Mouse (Mus musculus): ENCODE results near the gene Tcf7l2. TPM values are rescaled to one million over a fixed set of nuclear protein-coding genes. Genes with fewer than 3 reads are reported as not detected.

The Tcf7l2 gene
- total and polyA plus RNA-seq, 2 experiments from 2014 or later: 3.0 to 38.6 TPM

DNA sequence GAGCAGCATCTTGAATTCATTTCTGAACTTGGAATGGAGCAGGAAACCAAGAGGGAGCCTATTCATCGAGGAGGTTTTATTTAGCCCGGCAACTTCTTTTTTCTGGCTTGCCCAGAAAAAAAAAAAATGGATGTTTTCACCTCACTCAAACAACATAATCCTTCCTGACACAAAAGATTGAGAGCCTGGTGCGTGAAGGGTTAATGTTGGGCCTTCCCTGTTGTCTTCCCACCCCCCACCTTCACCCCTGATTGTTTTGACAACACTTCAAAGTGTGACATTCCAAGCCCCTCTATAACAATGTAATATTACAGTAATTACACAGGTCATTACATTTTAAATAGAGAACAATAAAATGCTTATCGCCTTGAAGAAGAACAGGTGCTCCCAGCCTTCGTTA lies 4.6 kb downstream of the Tcf7l2 start:
- peak overlapping the region; percentile 3; the same call in 1 of the 2 replicates for H3K4me2 ChIP-seq (ENCODE audit: low read depth, low read length)
- no peak overlapping the region for H3K4me3 ChIP-seq (ENCODE audit: low read depth, low read length)
- H3K27ac ChIP-seq (ENCODE audit: low read depth): no peak overlapping the region

DNA sequence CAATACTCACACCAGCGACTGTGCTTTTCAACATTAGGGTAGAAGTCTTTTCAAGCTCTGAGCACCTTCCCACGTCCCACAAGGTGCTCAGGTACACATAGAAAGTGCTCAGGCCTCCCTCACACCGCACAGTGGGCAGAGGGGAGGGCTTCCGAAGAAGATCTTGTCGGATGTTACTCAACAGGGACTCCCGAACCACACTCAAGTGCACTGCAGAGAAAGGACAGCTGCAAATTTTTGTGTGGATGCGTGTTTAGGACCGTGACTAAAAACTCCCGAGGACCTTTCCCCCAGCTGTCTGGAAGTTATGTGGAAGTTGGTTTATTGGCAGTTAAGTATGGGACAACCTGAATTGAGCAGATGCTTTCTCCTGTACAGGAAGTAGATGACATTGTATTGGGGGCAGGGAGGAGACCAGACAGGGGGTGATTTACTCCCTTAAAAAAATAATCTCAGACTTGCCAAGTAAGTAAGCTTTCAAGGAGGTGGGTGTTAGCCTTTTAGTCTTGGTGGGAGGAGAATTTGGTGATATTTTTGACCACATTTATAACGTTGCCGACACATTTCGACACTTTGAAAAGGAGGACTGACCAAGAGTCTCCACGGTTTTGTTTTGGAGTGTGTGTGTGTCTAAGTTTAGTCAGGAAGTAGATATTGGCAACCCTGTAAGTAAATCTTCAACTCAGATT lies 5.8 kb downstream of the Tcf7l2 start:
- peak overlapping the region; percentile 49 for H3K4me2 ChIP-seq (ENCODE audit: low read depth, low read length)
- no peaks in the 10 kb centered on the region for H3K9me3 ChIP-seq (replicated peaks; ENCODE audit: control insufficient read depth, low read length)
- no peaks in the 10 kb centered on the region for H3K36me3 ChIP-seq (replicated peaks; ENCODE audit: control insufficient read depth, insufficient read depth, low read length)
- H3K4me1 ChIP-seq (ENCODE audit: control insufficient read depth, insufficient read depth): peaks cover 36% of the 10 kb centered on the region
- H3K27me3 ChIP-seq (ENCODE audit: control insufficient read depth, insufficient read depth, low read length): no peaks in the 10 kb centered on the region
- DNase-seq (ENCODE audit: low spot score) (no peak), ATAC-seq (ENCODE audit: insufficient read depth, low read depth) (no peak)
- no peak overlapping the region for H3K4me3 ChIP-seq (ENCODE audit: low read depth, low read length)
- WGBS: 22% methylated on average over 13 of the region's 13 CpGs
- no peak for TF ChIP-seq CTCF (IDR thresholded peaks at IDR 0.05; ENCODE audit: low read depth)
- TF ChIP-seq EP300 (IDR thresholded peaks at IDR 0.05; ENCODE audit: low read depth): no peak
- peak overlapping the region; percentile 71 for H3K27ac ChIP-seq (ENCODE audit: low read depth)
- H3K9ac ChIP-seq (replicated peaks; ENCODE audit: low read depth, low read length): no peak overlapping the region

More for the DNA sequence above, 4.6 kb downstream of the Tcf7l2 start:
- no peak for DNase-seq (ENCODE audit: low spot score)
- H3K4me1 ChIP-seq (ENCODE audit: control insufficient read depth, insufficient read depth): peaks cover 36% of the 10 kb centered on the region
- H3K36me3 ChIP-seq (replicated peaks; ENCODE audit: control insufficient read depth, insufficient read depth, low read length): no peaks in the 10 kb centered on the region
- WGBS: 51% methylated on average over 5 of the region's 5 CpGs
- ATAC-seq (ENCODE audit: insufficient read depth, low read depth): no peak
- no peak for TF ChIP-seq CTCF (IDR thresholded peaks at IDR 0.05; ENCODE audit: low read depth)
- no peak for TF ChIP-seq EP300 (IDR thresholded peaks at IDR 0.05; ENCODE audit: low read depth)
- no peaks in the 10 kb centered on the region for H3K27me3 ChIP-seq (ENCODE audit: control insufficient read depth, insufficient read depth, low read length)
- H3K9ac ChIP-seq (replicated peaks; ENCODE audit: low read depth, low read length): no peak overlapping the region
- H3K9me3 ChIP-seq (replicated peaks; ENCODE audit: control insufficient read depth, low read length): no peaks in the 10 kb centered on the region

- Histone ChIP-seq H3K27ac (ENCODE audit: low read depth) (peak overlapping the region; percentile 71), H3K4me1 (ENCODE audit: control insufficient read depth, insufficient read depth) (peaks cover 36% of the 10 kb centered on the region), H3K36me3 (replicated peaks; ENCODE audit: control insufficient read depth, insufficient read depth, low read length) (no peaks in the 10 kb centered on the region), H3K4me3 (ENCODE audit: low read depth, low read length) (no peak overlapping the region), H3K9ac (replicated peaks; ENCODE audit: low read depth, low read length) (no peak overlapping the region), H3K27me3 (ENCODE audit: control insufficient read depth, insufficient read depth, low read length) (no peaks in the 10 kb centered on the region), H3K9me3 (replicated peaks; ENCODE audit: control insufficient read depth, low read length) (no peaks in the 10 kb centered on the region), H3K4me2 (ENCODE audit: low read depth, low read length) (peak overlapping the region; percentile 49)
- 24% methylated on average over 6 of the region's 6 CpGs for WGBS
- DNase-seq (ENCODE audit: low spot score) (no peak), ATAC-seq (ENCODE audit: insufficient read depth, low read depth) (no peak; the same call in 1 of the 2 replicates)
- no peak for TF ChIP-seq EP300 (IDR thresholded peaks at IDR 0.05; ENCODE audit: low read depth)
- no peak for TF ChIP-seq CTCF (IDR thresholded peaks at IDR 0.05; ENCODE audit: low read depth)
Observed at GRCm38 (mm10) chr19:55747926-55748291, 6.3 kb downstream of the Tcf7l2 start.

DNA sequence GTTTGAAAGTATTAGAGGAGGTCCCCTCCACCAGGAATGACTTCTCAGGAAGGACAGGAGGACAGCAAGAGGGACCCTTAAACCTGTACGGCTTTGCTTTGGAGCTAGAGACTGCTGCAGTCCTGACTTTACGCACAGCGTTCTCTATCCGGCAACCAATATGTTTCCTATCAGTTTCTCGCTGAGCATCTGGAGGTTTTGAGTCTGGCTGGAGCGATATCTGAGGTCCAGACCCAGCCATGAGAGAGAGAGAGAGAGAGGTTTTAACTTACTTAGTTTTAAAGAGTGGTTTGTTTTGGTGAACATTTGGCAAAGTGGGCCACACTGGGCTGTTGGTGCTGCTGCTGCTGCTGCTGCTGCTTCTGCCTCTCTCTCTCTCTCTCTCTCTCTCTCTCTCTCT lies 7.2 kb downstream of the Tcf7l2 start:
- Histone ChIP-seq H3K36me3 (replicated peaks; ENCODE audit: control insufficient read depth, insufficient read depth, low read length) (no peaks in the 10 kb centered on the region), H3K9ac (replicated peaks; ENCODE audit: low read depth, low read length) (0 out of 2 replicates have a peak overlapping the region, but pooled peaks have one; percentile 9), H3K4me2 (ENCODE audit: low read depth, low read length) (peak overlapping the region; percentile 49), H3K4me3 (ENCODE audit: low read depth, low read length) (peak overlapping the region; percentile 19), H3K27me3 (ENCODE audit: control insufficient read depth, insufficient read depth, low read length) (no peaks in the 10 kb centered on the region), H3K9me3 (replicated peaks; ENCODE audit: control insufficient read depth, low read length) (no peaks in the 10 kb centered on the region), H3K4me1 (ENCODE audit: control insufficient read depth, insufficient read depth) (peaks cover 39% of the 10 kb centered on the region), H3K27ac (ENCODE audit: low read depth) (peak overlapping the region; percentile 71)
- DNase-seq (ENCODE audit: low spot score): no peak
- no peak for TF ChIP-seq EP300 (IDR thresholded peaks at IDR 0.05; ENCODE audit: low read depth)
- TF ChIP-seq CTCF (IDR thresholded peaks at IDR 0.05; ENCODE audit: low read depth): no peak
- ATAC-seq (ENCODE audit: insufficient read depth, low read depth): no peak
- WGBS: 30% methylated on average over 6 of the region's 6 CpGs

GRCm38 (mm10) chr19:55749532-55749931 lies 7.9 kb downstream of the Tcf7l2 start:
- H3K4me3 ChIP-seq (ENCODE audit: low read depth, low read length): no peak overlapping the region
- no peak overlapping the region for H3K9ac ChIP-seq (replicated peaks; ENCODE audit: low read depth, low read length)
- DNase-seq (ENCODE audit: low spot score) (no peak), ATAC-seq (ENCODE audit: insufficient read depth, low read depth) (no peak)
- H3K27me3 ChIP-seq (ENCODE audit: control insufficient read depth, insufficient read depth, low read length): no peaks in the 10 kb centered on the region
- H3K4me1 ChIP-seq (ENCODE audit: control insufficient read depth, insufficient read depth): peaks cover 47% of the 10 kb centered on the region
- H3K4me2 ChIP-seq (ENCODE audit: low read depth, low read length): no peak overlapping the region; the same call in 1 of the 2 replicates
- H3K9me3 ChIP-seq (replicated peaks; ENCODE audit: control insufficient read depth, low read length): no peaks in the 10 kb centered on the region
- TF ChIP-seq CTCF (IDR thresholded peaks at IDR 0.05; ENCODE audit: low read depth): no peak
- WGBS: 49% methylated on average over 7 of the region's 7 CpGs
- no peaks in the 10 kb centered on the region for H3K36me3 ChIP-seq (replicated peaks; ENCODE audit: control insufficient read depth, insufficient read depth, low read length)
- peak overlapping the region; percentile 71; the same call in 1 of the 2 replicates for H3K27ac ChIP-seq (ENCODE audit: low read depth)

DNA sequence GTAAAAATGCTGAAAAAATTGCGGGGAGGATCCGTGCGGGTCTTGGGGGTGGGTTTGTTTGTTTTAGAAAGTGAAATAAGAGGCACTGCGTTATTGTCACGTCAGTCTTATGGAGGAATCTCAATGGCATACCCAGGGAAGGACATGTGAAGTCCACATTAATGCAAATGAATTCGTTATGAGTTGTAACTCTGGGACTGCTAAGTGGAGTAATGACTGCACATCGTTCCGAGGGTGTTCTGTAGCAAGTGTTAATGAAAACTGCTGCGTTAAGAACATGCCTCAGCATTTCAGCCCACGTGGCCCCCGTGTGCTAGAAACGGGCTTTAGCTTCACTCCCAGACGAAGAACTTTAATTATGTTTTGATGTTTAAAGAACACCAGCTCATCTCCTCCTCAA lies 8.4 kb downstream of the Tcf7l2 start:
- TF ChIP-seq CTCF (IDR thresholded peaks at IDR 0.05; ENCODE audit: low read depth) (no peak), EP300 (IDR thresholded peaks at IDR 0.05; ENCODE audit: low read depth) (no peak)
- Histone ChIP-seq H3K9me3 (replicated peaks; ENCODE audit: control insufficient read depth, low read length) (no peaks in the 10 kb centered on the region), H3K4me3 (ENCODE audit: low read depth, low read length) (no peak overlapping the region), H3K4me2 (ENCODE audit: low read depth, low read length) (no peak overlapping the region), H3K4me1 (ENCODE audit: control insufficient read depth, insufficient read depth) (peaks cover 50% of the 10 kb centered on the region), H3K36me3 (replicated peaks; ENCODE audit: control insufficient read depth, insufficient read depth, low read length) (0 out of 2 replicates have a peak, but pooled peaks cover 4% of the 10 kb centered on the region), H3K27ac (ENCODE audit: low read depth) (no peak overlapping the region), H3K27me3 (ENCODE audit: control insufficient read depth, insufficient read depth, low read length) (no peaks in the 10 kb centered on the region), H3K9ac (replicated peaks; ENCODE audit: low read depth, low read length) (no peak overlapping the region)
- 77% methylated on average over 13 of the region's 13 CpGs for WGBS
- no peak for ATAC-seq (ENCODE audit: insufficient read depth, low read depth)
- DNase-seq (ENCODE audit: low spot score): no peak

Data from heart, postnatal 0 days (tissue).